Mouse (Mus musculus) midbrain, postnatal 0 days (tissue): ENCODE measurements around the gene Gm5617. TPM values are rescaled to one million over a fixed set of nuclear protein-coding genes. Genes with fewer than 3 reads are reported as not detected.

Experiments
- ATAC-seq: fragments of 200-750 bp; cut with Nextera tagmentation; 2 replicates; pipeline ENCODE4 v1.8.0; 2017; ENCODE audit warnings: moderate number of reproducible peaks, mild to moderate bottlenecking, moderate TSS enrichment, moderate library complexity; ENCODE audit not compliant: low FRiP score
- DNase-seq: peaks from one replicate; pipeline ENCODE4 v3.0.0-alpha.2; 2015; ENCODE audit warnings: low spot score
- H3K27ac ChIP-seq: fragments of 300-500 bp; sonication (generic); 2 replicates; pipeline ENCODE4 v1.5.1; 2014; ENCODE audit warnings: low read depth, mild to moderate bottlenecking, low read length, mixed read lengths
- H3K27me3 ChIP-seq: fragments of 300-500 bp; sonication (generic); 2 replicates; pipeline ENCODE4 v1.6.1; 2014; ENCODE audit warnings: low read length, control low read depth, mixed read lengths; ENCODE audit not compliant: insufficient read depth
- H3K36me3 ChIP-seq: fragments of 300-500 bp; sonication (generic); 2 replicates; pipeline ENCODE4 v1.6.1; 2014; ENCODE audit warnings: low read length, control low read depth, mixed read lengths; ENCODE audit not compliant: insufficient read depth
- H3K4me1 ChIP-seq: fragments of 300-500 bp; sonication (generic); 2 replicates; pipeline ENCODE4 v1.6.1; 2014; ENCODE audit warnings: mild to moderate bottlenecking, control low read depth, antibody characterized with exemption, low read length, mixed read lengths; ENCODE audit not compliant: insufficient read depth
- H3K4me2 ChIP-seq: fragments of 300-500 bp; sonication (generic); 2 replicates; pipeline ENCODE4 v1.6.1; 2014; ENCODE audit warnings: low read depth, mild to moderate bottlenecking, low read length, mixed read lengths; ENCODE audit not compliant: poor library complexity, severe bottlenecking
- H3K4me3 ChIP-seq: fragments of 300-500 bp; sonication (generic); 2 replicates; pipeline ENCODE4 v1.5.1; 2014; ENCODE audit warnings: low read depth, mild to moderate bottlenecking, low read length, moderate library complexity
- H3K9ac ChIP-seq: fragments of 300-500 bp; sonication (generic); replicated peaks from 2 replicates; pipeline ENCODE4 v1.6.1; 2014; ENCODE audit warnings: mild to moderate bottlenecking, low read length, moderate library complexity, mixed read lengths; ENCODE audit not compliant: poor library complexity, severe bottlenecking
- H3K9me3 ChIP-seq: fragments of 300-500 bp; sonication (generic); 2 replicates; pipeline ENCODE4 v1.6.1; 2016; ENCODE audit warnings: low read length, control low read depth
- CTCF ChIP-seq: IDR thresholded peaks from 2 replicates; pipeline ENCODE4 v1.5.1; 2016; ENCODE audit warnings: antibody characterized with exemption, mild to moderate bottlenecking
- WGBS: fragments of 180-500 bp; shearing (Covaris S2); extraction: QIAGEN DNeasy Blood & Tissue Kit; methylation state at CpG from one replicate; pipeline ENCODE4 v1.1.7; 2014; 5-methylcytosine and 5-hydroxymethylcytosine counted together
- polyA plus RNA-seq: library from polyadenylated mRNA; unstranded; fragments of >200 nt; fragmentation: Nextera tagmentation; extraction: Ambion mirVana; gene quantifications from 2 replicates; pipeline ENCODE4 v1.2.1, GENCODE M21; 2015
- total RNA-seq: library from RNA; depleted of rRNA; stranded (reverse); fragments of >200 nt; gene quantifications from 2 replicates; pipeline ENCODE4 v1.2.3, GENCODE M21; 2014

Gene Gm5617
- total and polyA plus RNA-seq, 2 experiments from 2014 or later, result 19.0 to 22.6 TPM

- H3K4me3 ChIP-seq, result peak within 1 kb of the TSS; percentile 65
- peak within 1 kb of the TSS; percentile 50 for H3K9ac ChIP-seq
- DNase-seq (peak; percentile 97), ATAC-seq (peak; percentile 99)
- peak within 1 kb of the TSS; percentile 85 for H3K4me2 ChIP-seq
- no peaks in the 10 kb centered on the region for H3K27me3 ChIP-seq
- 0 out of 2 replicates have a peak, but pooled peaks cover 6% of the 10 kb centered on the region for H3K4me1 ChIP-seq
- H3K36me3 ChIP-seq, result peaks cover 6% of the 10 kb centered on the region; the same call in 1 of the 2 replicates
- H3K9me3 ChIP-seq, result no peaks in the 10 kb centered on the region
- WGBS, result 2% methylated on average over 49 of the region's 49 CpGs
- no peak for TF ChIP-seq CTCF
- H3K27ac ChIP-seq, result no peak within 1 kb of the TSS
These were observed 14.6 kb upstream of the Gm5617 start, which contains the start of gene Rexo2 for GRCm38 (mm10) chr9:48480411-48481213. TSS of gene Rexo2 (minus strand) at chr9:48480623.

GRCm38 (mm10) chr9:48481214-48482134, 13.8 kb upstream of the Gm5617 start:
- no peak overlapping the region for H3K27ac ChIP-seq
- H3K4me2 ChIP-seq, result peak overlapping the region; percentile 85
- H3K9me3 ChIP-seq, result no peaks in the 10 kb centered on the region
- H3K4me1 ChIP-seq, result 0 out of 2 replicates have a peak, but pooled peaks cover 6% of the 10 kb centered on the region
- no peak for DNase-seq
- WGBS, result 33% methylated on average over 20 of the region's 20 CpGs
- no peaks in the 10 kb centered on the region for H3K27me3 ChIP-seq
- no peak for ATAC-seq
- peak overlapping the region; percentile 65 for H3K4me3 ChIP-seq
- H3K9ac ChIP-seq, result no peak overlapping the region
- TF ChIP-seq CTCF, result no peak
- peaks cover 6% of the 10 kb centered on the region; the same call in 1 of the 2 replicates for H3K36me3 ChIP-seq

GRCm38 (mm10) chr9:48495548-48495932, 298 bp downstream of the Gm5617 start:
- DNase-seq, result no peak
- TF ChIP-seq CTCF, result no peak
- H3K4me2 ChIP-seq, result peak overlapping the region; percentile 83
- H3K27me3 ChIP-seq, result no peaks in the 10 kb centered on the region
- H3K27ac ChIP-seq, result peak overlapping the region; percentile 97
- no peaks in the 10 kb centered on the region for H3K9me3 ChIP-seq
- peaks cover 4% of the 10 kb centered on the region; the same call in 1 of the 2 replicates for H3K4me1 ChIP-seq
- peaks cover 14% of the 10 kb centered on the region for H3K36me3 ChIP-seq
- 3% methylated on average over 34 of the region's 34 CpGs for WGBS
- peak overlapping the region; percentile 86 for H3K9ac ChIP-seq
- peak; percentile 71 for ATAC-seq
- peak overlapping the region; percentile 85 for H3K4me3 ChIP-seq

GRCm38 (mm10) chr9:48501192-48501591, 6.0 kb downstream of the Gm5617 start:
- Histone ChIP-seq H3K4me3 (no peak overlapping the region), H3K27me3 (no peaks in the 10 kb centered on the region), H3K36me3 (no peaks in the 10 kb centered on the region), H3K4me1 (peaks cover under 1% of the 10 kb centered on the region; the same call in 1 of the 2 replicates), H3K9me3 (no peaks in the 10 kb centered on the region), H3K27ac (no peak overlapping the region), H3K9ac (no peak overlapping the region), H3K4me2 (no peak overlapping the region)
- no peak for TF ChIP-seq CTCF
- ATAC-seq (no peak), DNase-seq (no peak)
- WGBS, result 85% methylated on average over 7 of the region's 7 CpGs

GRCm38 (mm10) chr9:48503001-48503400, 7.8 kb downstream of the Gm5617 start:
- Histone ChIP-seq H3K27me3 (no peaks in the 10 kb centered on the region), H3K27ac (no peak overlapping the region), H3K4me2 (no peak overlapping the region), H3K36me3 (no peaks in the 10 kb centered on the region), H3K4me3 (no peak overlapping the region), H3K9ac (no peak overlapping the region), H3K4me1 (no peaks in the 10 kb centered on the region), H3K9me3 (no peaks in the 10 kb centered on the region)
- ATAC-seq, result no peak
- no peak for DNase-seq
- no peak for TF ChIP-seq CTCF
- 84% methylated on average over 2 of the region's 2 CpGs for whole genome bisulfite sequencing
